Mouse (Mus musculus): Measurements from ENCODE around the gene Agpat2. TPM values are rescaled to one million over a fixed set of nuclear protein-coding genes. Genes with fewer than 3 reads are reported as not detected.

Gene Agpat2
- polyA plus RNA-seq, 1 experiment from 2014 or later = 79.9 TPM

- 73% methylated on average over 21 of the region's 21 CpGs for WGBS
- ATAC-seq = no peak
- Histone ChIP-seq H3K4me3 (replicated peaks) (no peak overlapping the region), H3K9ac (0 out of 2 replicates have a peak overlapping the region, but pooled peaks have one; percentile 3), H3K27ac (peak overlapping the region; percentile 2; the same call in 1 of the 2 replicates), H3K27me3 (replicated peaks) (no peaks in the 10 kb centered on the region), H3K9me3 (no peaks in the 10 kb centered on the region), H3K36me3 (peaks cover 30% of the 10 kb centered on the region), H3K4me2 (replicated peaks) (no peak overlapping the region), H3K4me1 (replicated peaks) (peaks cover 31% of the 10 kb centered on the region)
Observed at GRCm38 (mm10) chr2:26635489-26636324, 31.5 kb upstream of the Agpat2 start.

- Histone ChIP-seq H3K4me2 (replicated peaks) (no peak overlapping the region), H3K9me3 (no peaks in the 10 kb centered on the region), H3K4me3 (replicated peaks) (no peak overlapping the region), H3K36me3 (peaks cover 30% of the 10 kb centered on the region), H3K27me3 (replicated peaks) (no peaks in the 10 kb centered on the region), H3K4me1 (replicated peaks) (peaks cover 35% of the 10 kb centered on the region), H3K9ac (0 out of 2 replicates have a peak overlapping the region, but pooled peaks have one; percentile 3), H3K27ac (peak overlapping the region; percentile 2; the same call in 1 of the 2 replicates)
- WGBS = 62% methylated on average over 12 of the region's 12 CpGs
- no peak for ATAC-seq
Observed at GRCm38 (mm10) chr2:26634629-26635488, 30.6 kb upstream of the Agpat2 start.

DNA sequence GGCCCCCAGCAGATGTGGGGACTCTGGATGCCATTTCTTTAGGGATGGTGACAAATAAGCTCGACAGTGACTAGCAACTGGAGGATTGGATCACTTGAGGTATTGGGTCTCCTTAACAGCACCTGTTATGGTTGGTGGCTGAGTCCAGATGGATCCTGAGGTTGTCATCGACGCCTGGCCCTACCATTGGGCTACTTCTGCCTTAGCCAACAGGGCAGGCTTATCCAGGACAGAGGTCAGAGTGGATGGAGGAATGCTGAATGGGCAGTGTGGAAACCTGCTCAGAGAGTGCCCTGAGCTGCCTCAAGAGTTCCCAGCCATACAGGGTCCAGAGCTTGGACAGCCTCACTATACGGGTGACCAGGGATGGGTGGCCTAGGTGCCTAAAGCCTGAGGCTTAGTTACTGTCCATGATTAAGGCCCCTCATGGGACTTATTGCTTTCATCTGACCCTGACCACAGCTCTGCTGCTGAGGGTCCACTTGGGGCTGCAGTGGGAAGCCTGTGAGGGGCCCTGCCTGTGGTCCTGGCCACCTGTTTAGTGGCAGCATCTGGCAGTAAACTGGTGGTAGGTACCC is 29.8 kb upstream of the Agpat2 start:
- H3K4me1 ChIP-seq (replicated peaks) = peaks cover 43% of the 10 kb centered on the region
- 61% methylated on average over 4 of the region's 4 CpGs for WGBS
- H3K9ac ChIP-seq = no peak overlapping the region
- H3K4me2 ChIP-seq (replicated peaks) = no peak overlapping the region
- peak overlapping the region; percentile 2; the same call in 1 of the 2 replicates for H3K27ac ChIP-seq
- peaks cover 30% of the 10 kb centered on the region for H3K36me3 ChIP-seq
- no peaks in the 10 kb centered on the region for H3K9me3 ChIP-seq
- no peak overlapping the region for H3K4me3 ChIP-seq (replicated peaks)
- no peaks in the 10 kb centered on the region for H3K27me3 ChIP-seq (replicated peaks)
- ATAC-seq = no peak

- no peaks in the 10 kb centered on the region for H3K27me3 ChIP-seq (replicated peaks)
- no peak for ATAC-seq
- no peak overlapping the region for H3K27ac ChIP-seq
- no peak overlapping the region for H3K4me2 ChIP-seq (replicated peaks)
- H3K9ac ChIP-seq = no peak overlapping the region
- H3K4me1 ChIP-seq (replicated peaks) = peaks cover 37% of the 10 kb centered on the region
- WGBS = 80% methylated on average over 16 of the region's 16 CpGs
- H3K4me3 ChIP-seq (replicated peaks) = no peak overlapping the region
- peaks cover 25% of the 10 kb centered on the region for H3K36me3 ChIP-seq
- no peaks in the 10 kb centered on the region for H3K9me3 ChIP-seq
Observed at GRCm38 (mm10) chr2:26632541-26633395, 28.6 kb upstream of the Agpat2 start.

- WGBS = 25% methylated on average over 5 of the region's 5 CpGs
- H3K9ac ChIP-seq = peak overlapping the region; percentile 81
- H3K4me2 ChIP-seq (replicated peaks) = peak overlapping the region; percentile 98
- H3K4me1 ChIP-seq (replicated peaks) = peaks cover 30% of the 10 kb centered on the region
- no peaks in the 10 kb centered on the region for H3K9me3 ChIP-seq
- ATAC-seq = peak; percentile 34
- no peaks in the 10 kb centered on the region for H3K36me3 ChIP-seq
- H3K27me3 ChIP-seq (replicated peaks) = no peaks in the 10 kb centered on the region
- H3K4me3 ChIP-seq (replicated peaks) = peak overlapping the region; percentile 72
- peak overlapping the region; percentile 18; the same call in 1 of the 2 replicates for H3K27ac ChIP-seq
Observed at GRCm38 (mm10) chr2:26628792-26629437, 24.7 kb upstream of the Agpat2 start.

DNA sequence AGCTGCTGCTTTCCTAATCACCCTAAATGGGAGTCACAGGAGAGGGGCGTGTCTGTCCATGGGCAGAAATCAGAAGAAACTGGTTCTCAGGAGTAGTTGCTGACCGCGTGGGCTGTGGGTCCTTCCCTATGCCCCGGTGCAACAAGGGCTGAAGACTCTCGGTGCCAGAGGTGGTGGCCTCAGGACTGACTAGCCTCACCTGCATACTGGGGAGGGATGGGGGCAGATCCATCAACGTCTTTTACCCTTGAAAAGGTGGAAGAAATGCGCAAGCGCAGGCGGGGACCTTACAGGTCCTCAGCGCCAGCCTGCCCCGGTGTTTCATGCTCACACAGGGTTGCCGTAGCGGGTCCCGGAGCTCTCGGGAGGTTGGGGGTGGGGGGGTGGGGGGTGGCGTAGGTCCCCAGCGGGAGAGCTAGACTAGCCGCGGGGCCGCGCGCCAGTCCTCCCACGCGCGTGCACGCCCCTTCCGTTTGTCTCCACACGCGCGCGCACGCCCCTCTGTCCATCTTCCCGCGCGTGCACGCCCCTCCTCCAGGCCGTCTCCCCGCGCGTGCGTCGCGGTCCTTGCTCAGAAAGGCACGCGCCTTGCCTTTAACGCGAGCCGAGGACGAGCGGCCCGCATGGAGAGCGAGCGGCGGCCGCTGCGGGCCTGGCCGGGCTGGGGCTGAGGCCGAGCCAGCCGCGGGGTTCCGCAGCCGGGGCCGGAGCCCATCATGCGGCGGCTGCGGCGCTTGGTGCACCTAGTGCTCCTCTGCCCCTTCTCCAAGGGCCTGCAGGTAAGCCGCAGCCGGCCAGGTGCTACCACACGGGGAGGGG is 23.9 kb upstream of the Agpat2 start, which contains the start of gene Fam69b:
Fam69b (plus strand) TSS at position 537 of the 819 bp plus-strand sequence.
- Histone ChIP-seq H3K27ac (peak within 1 kb of the TSS; percentile 44), H3K9ac (peak within 1 kb of the TSS; percentile 81), H3K9me3 (no peaks in the 10 kb centered on the region), H3K4me1 (replicated peaks) (peaks cover 27% of the 10 kb centered on the region), H3K4me2 (replicated peaks) (peak within 1 kb of the TSS; percentile 98), H3K27me3 (replicated peaks) (no peaks in the 10 kb centered on the region), H3K4me3 (replicated peaks) (peak within 1 kb of the TSS; percentile 72), H3K36me3 (no peaks in the 10 kb centered on the region)
- peak; percentile 69 for ATAC-seq
- WGBS = under 1% methylated on average over 70 of the region's 70 CpGs

- 72% methylated on average over 3 of the region's 3 CpGs for WGBS
- ATAC-seq = no peak
- no peaks in the 10 kb centered on the region for H3K27me3 ChIP-seq (replicated peaks)
- H3K9ac ChIP-seq = no peak overlapping the region
- H3K36me3 ChIP-seq = no peaks in the 10 kb centered on the region
- H3K9me3 ChIP-seq = no peaks in the 10 kb centered on the region
- no peak overlapping the region for H3K4me2 ChIP-seq (replicated peaks)
- no peak overlapping the region for H3K27ac ChIP-seq
- H3K4me3 ChIP-seq (replicated peaks) = no peak overlapping the region
- peaks cover 27% of the 10 kb centered on the region for H3K4me1 ChIP-seq (replicated peaks)
Observed at GRCm38 (mm10) chr2:26626081-26626480, 21.9 kb upstream of the Agpat2 start.

DNA sequence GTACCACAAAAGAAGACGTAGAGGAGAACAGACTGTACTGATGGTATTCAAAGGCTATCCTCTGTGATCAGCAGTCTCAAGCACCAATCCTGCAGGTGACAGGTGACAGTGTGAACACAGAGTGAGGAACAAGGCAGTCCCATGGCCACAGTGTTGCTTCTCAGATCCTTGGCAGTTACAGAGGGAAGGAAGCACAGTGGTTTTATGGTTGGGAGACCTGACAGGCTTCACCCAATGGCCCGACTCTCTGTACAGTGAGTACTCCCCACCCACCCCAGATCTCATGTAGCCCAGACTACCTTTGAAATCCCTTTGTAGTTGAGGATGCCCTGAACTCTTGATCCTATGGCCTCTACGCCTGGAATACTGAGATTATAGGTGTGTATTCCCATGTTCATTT is 21.2 kb upstream of the Agpat2 start:
- no peak overlapping the region for H3K4me2 ChIP-seq (replicated peaks)
- H3K27ac ChIP-seq = no peak overlapping the region
- ATAC-seq = no peak
- no peaks in the 10 kb centered on the region for H3K36me3 ChIP-seq
- H3K9me3 ChIP-seq = no peaks in the 10 kb centered on the region
- WGBS = 79% methylated on average over 3 of the region's 3 CpGs
- H3K4me1 ChIP-seq (replicated peaks) = peaks cover 21% of the 10 kb centered on the region
- H3K4me3 ChIP-seq (replicated peaks) = no peak overlapping the region
- H3K9ac ChIP-seq = no peak overlapping the region
- H3K27me3 ChIP-seq (replicated peaks) = no peaks in the 10 kb centered on the region

DNA sequence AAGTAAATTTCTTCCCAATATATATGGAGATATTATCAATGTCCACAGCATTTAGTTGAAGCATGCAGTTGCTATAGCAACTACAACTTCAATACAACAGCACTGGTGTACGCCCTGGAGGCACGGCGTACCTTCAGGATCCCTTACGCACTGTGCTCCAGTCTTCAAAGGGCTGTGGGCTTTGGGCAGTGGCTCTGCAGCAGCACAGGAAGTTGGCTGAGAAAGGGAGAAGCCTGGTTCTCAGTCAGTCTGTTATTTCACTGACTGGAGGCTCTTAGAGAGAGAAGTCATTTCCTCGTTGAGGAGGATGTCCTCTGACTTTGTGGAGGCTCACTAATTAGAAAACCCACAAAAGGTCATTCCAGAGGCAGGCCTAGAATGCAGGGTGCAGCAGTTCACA is 18.8 kb upstream of the Agpat2 start:
- H3K4me1 ChIP-seq (replicated peaks) = no peaks in the 10 kb centered on the region
- H3K9ac ChIP-seq = no peak overlapping the region
- no peak overlapping the region for H3K4me3 ChIP-seq (replicated peaks)
- no peak overlapping the region for H3K27ac ChIP-seq
- H3K4me2 ChIP-seq (replicated peaks) = no peak overlapping the region
- ATAC-seq = no peak
- no peaks in the 10 kb centered on the region for H3K36me3 ChIP-seq
- no peaks in the 10 kb centered on the region for H3K9me3 ChIP-seq
- 67% methylated on average over 5 of the region's 5 CpGs for WGBS
- H3K27me3 ChIP-seq (replicated peaks) = no peaks in the 10 kb centered on the region

GRCm38 (mm10) chr2:26621246-26621645 is 17.0 kb upstream of the Agpat2 start:
- H3K9ac ChIP-seq = no peak overlapping the region
- ATAC-seq = 0 out of 2 replicates have a peak, but pooled peaks have one; percentile 30
- H3K4me2 ChIP-seq (replicated peaks) = no peak overlapping the region
- H3K27me3 ChIP-seq (replicated peaks) = no peaks in the 10 kb centered on the region
- no peak overlapping the region for H3K27ac ChIP-seq
- 37% methylated on average over 2 of the region's 2 CpGs for WGBS
- H3K9me3 ChIP-seq = no peaks in the 10 kb centered on the region
- H3K4me3 ChIP-seq (replicated peaks) = no peak overlapping the region
- no peaks in the 10 kb centered on the region for H3K36me3 ChIP-seq
- no peaks in the 10 kb centered on the region for H3K4me1 ChIP-seq (replicated peaks)
